Mouse (Mus musculus): ENCODE data around the gene Gm13420. TPM values are rescaled to one million over a fixed set of nuclear protein-coding genes. Genes with fewer than 3 reads are reported as not detected.

The Gm13420 gene
- polyA plus RNA-seq, 1 experiment, result 0.25 TPM

GRCm38 (mm10) chr2:29698421-29699290 is 52.8 kb downstream of the Gm13420 start:
- DNase-seq (ENCODE audit: low read depth), result no peak
- TF ChIP-seq CTCF (IDR thresholded peaks at IDR 0.05; ENCODE audit: borderline replicate concordance, extremely low read depth, insufficient read depth, insufficient read length) (no peak), POLR2A (IDR thresholded peaks at IDR 0.05; ENCODE audit: borderline replicate concordance, extremely low read depth, insufficient read depth, insufficient read length, poor library complexity, severe bottlenecking) (no peak)

- TF ChIP-seq POLR2A (IDR thresholded peaks at IDR 0.05; ENCODE audit: borderline replicate concordance, extremely low read depth, insufficient read depth, insufficient read length, poor library complexity, severe bottlenecking) (no peak), CTCF (IDR thresholded peaks at IDR 0.05; ENCODE audit: borderline replicate concordance, extremely low read depth, insufficient read depth, insufficient read length) (no peak)
- DNase-seq (ENCODE audit: low read depth), result no peak
These were observed 55.2 kb downstream of the Gm13420 start for GRCm38 (mm10) chr2:29696207-29696800.

Other genes with a start within 250 kb of the Gm13420 start
- gene Rapgef1, start 132.0 kb downstream of the Gm13420 start, polyA plus RNA-seq (2012; rRNA removed), result 94.9 and 101 TPM in 2 replicates
- gene Gm13547, start 7.6 kb upstream of the Gm13420 start, polyA plus RNA-seq (2012; rRNA removed), result not detected in 2 replicates
- gene Coq4, start 35.8 kb upstream of the Gm13420 start, polyA plus RNA-seq (2012; rRNA removed), result 41.8 and 51.7 TPM in 2 replicates
- gene Trub2, start 36.8 kb upstream of the Gm13420 start, polyA plus RNA-seq (2012; rRNA removed), result 43.2 and 47.8 TPM in 2 replicates
- 67.6 and 78.8 TPM in 2 replicates for gene Slc27a4, start 50.9 kb upstream of the Gm13420 start, polyA plus RNA-seq (2012; rRNA removed)
- 51.5 and 67.1 TPM in 2 replicates for gene Urm1, start 68.4 kb upstream of the Gm13420 start, polyA plus RNA-seq (2012; rRNA removed)
- gene Cercam, start 117.5 kb upstream of the Gm13420 start, polyA plus RNA-seq (2012; rRNA removed), result 24.8 and 39.2 TPM in 2 replicates
- gene Odf2, start 137.5 kb upstream of the Gm13420 start, polyA plus RNA-seq (2012; rRNA removed), result 72.4 and 100 TPM in 2 replicates
- gene Gle1, start 183.7 kb upstream of the Gm13420 start, polyA plus RNA-seq (2012; rRNA removed), result 51.6 and 58.0 TPM in 2 replicates
- gene Sptan1, start 213.9 kb upstream of the Gm13420 start, polyA plus RNA-seq (2012; rRNA removed), result 595 and 622 TPM in 2 replicates

Data from brain, embryonic 14.5 days (tissue).